Mouse (Mus musculus) CH12.LX (cell line): Measurements from ENCODE around the gene Gm20431.

ENCODE experiments used
- MAFK ChIP-seq: IDR thresholded peaks from 2 replicates; pipeline ENCODE4 v1.6.1; 2011; ENCODE audit warnings: low read length, improper control_type of control experiment; ENCODE audit not compliant: insufficient replicate concordance
- POLR2A ChIP-seq: IDR thresholded peaks from 2 replicates; pipeline ENCODE4 v1.6.1; 2011; ENCODE audit warnings: low read depth, mild to moderate bottlenecking, improper control_type of control experiment, low read length

DNA sequence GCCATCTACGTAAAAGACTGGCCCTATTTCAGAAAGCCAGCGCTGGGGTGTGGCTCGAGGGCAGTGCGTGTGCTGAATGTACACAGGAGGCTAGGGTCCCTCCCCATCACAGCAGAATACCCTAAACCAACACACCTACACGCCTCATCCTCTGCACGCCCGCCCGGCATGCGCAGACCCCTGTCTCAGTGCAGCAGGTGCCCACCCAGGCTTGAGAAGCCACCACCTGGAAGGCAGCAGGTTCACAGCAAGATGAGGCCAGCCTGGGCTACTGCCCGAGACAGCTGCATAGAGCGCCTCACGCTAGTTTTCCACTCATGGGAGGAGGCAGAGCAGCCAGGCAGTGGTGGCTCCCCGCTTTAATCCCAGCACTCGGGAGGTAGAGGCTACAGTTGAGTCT, 49.2 kb downstream of the Gm20431 start:
- TF ChIP-seq POLR2A (no peak), MAFK (no peak)
